10 mouse cellular contexts compared by ENCODE assay signal in the genomic region with DNA sequence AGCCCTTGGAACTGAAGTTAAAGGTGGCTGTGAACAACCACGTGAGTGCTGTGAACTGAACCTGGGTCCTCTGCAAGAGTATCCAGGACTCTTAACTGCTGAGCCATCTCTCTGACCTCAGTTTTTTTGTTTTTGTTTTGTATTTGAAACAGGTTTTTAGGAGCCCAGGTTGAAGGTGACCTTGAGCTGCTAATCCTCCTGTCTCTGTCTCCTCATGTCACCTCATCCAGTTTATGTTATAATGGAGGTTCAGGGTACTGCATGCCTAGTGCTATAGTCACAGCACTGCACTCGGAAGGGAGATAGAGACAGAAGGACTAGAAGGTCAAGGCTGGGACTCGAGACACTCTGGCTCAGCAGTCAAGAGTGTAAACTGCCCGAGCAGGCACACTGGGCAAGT. TPM values are rescaled to one million over a fixed set of nuclear protein-coding genes. Genes with fewer than 3 reads are reported as not detected.
"Had no signal": no experiment of that assay in that cellular context is flagged by ENCODE, and none has a peak within 500 bp of the region (broad histone marks: within the 10 kb centered on the region; RNA-seq: fewer than 3 reads in every experiment).

No protein-coding gene starts in this region.

- DNase-seq: liver, postnatal 0 days; lung, adult 2 months; lung, postnatal 14 days; right cerebral cortex, postnatal 14 days; thymus, adult 2 months; thymus, postnatal 36 days had no signal

RNA-seq across cellular contexts. Expression of a gene that starts 34.7 kb away (rescaled TPM):
- total RNA-seq: megakaryocyte progenitor cell, adult 5-6 weeks; midbrain, postnatal 0 days; monocyte, adult 5-6 weeks; neutrophil, adult 5-6 weeks had no signal

RNA-seq across cellular contexts. Expression of a gene that starts 59.9 kb away (rescaled TPM):
- total RNA-seq: megakaryocyte progenitor cell, adult 5-6 weeks; midbrain, postnatal 0 days; monocyte, adult 5-6 weeks; neutrophil, adult 5-6 weeks had no signal
